In genomic region chr1:10880026-10880727, GRCm38 (mm10) we compare ENCODE assay signal across 11 mouse cellular contexts.
DNase-seq lines count a peak whose midpoint lies in the region; ATAC-seq and TF ChIP-seq lines count a peak whose summit lies in the region.
"Had no signal": no experiment of that assay in that cellular context is flagged by ENCODE, and none has a peak within 500 bp of the region (broad histone marks: within the 10 kb centered on the region; RNA-seq: fewer than 3 reads in every experiment).

No protein-coding gene starts in this region.

- no peak for TF ChIP-seq CTCF in lung, embryonic 14.5 days (IDR thresholded peaks at IDR 0.05; ENCODE audit: low read depth)

- H3K4me3 ChIP-seq in lung, embryonic 14.5 days (ENCODE audit: low read depth, low read length), result no peak overlapping the region
- no peak overlapping the region for H3K4me3 ChIP-seq in embryonic facial prominence, embryonic 11.5 days (ENCODE audit: low read depth, low read length)
- H3K4me3 ChIP-seq in midbrain, embryonic 16.5 days (ENCODE audit: low read depth, low read length), result no peak overlapping the region
- H3K4me3 ChIP-seq: midbrain, embryonic 10.5 days had no signal

- peak; percentile 21 for DNase-seq in lung, embryonic 14.5 days
- DNase-seq in lung, postnatal 10 days, result no peak
- peak; percentile 96 for DNase-seq in R1 (ENCODE audit: low read depth, low spot score)
- DNase-seq in embryonic facial prominence, embryonic 11.5 days (ENCODE audit: low spot score), result peak; percentile 7
- DNase-seq in testis, postnatal 14 days (ENCODE audit: low spot score), result no peak
- DNase-seq: cerebellum, postnatal 25 days; heart, postnatal 4 days had no signal

- 63% methylated on average over 12 of the region's 12 CpGs for WGBS in lung, embryonic 14.5 days
- 64% methylated on average over 12 of the region's 12 CpGs for WGBS in embryonic facial prominence, embryonic 11.5 days
- 83% methylated on average over 12 of the region's 12 CpGs for WGBS in midbrain, embryonic 16.5 days

- H3K27me3 ChIP-seq in lung, embryonic 14.5 days (ENCODE audit: insufficient read depth, low read length), result no peaks in the 10 kb centered on the region
- no peaks in the 10 kb centered on the region for H3K27me3 ChIP-seq in embryonic facial prominence, embryonic 11.5 days (ENCODE audit: control insufficient read depth, insufficient read depth, low read length)
- H3K27me3 ChIP-seq in midbrain, embryonic 16.5 days (ENCODE audit: control insufficient read depth, insufficient read depth, low read depth, low read length), result no peaks in the 10 kb centered on the region

- no peaks in the 10 kb centered on the region for H3K36me3 ChIP-seq in lung, embryonic 14.5 days (ENCODE audit: insufficient read depth)
- H3K36me3 ChIP-seq in embryonic facial prominence, embryonic 11.5 days (replicated peaks; ENCODE audit: control insufficient read depth, insufficient read depth, low read depth, low read length), result no peaks in the 10 kb centered on the region
- H3K36me3 ChIP-seq in midbrain, embryonic 16.5 days (ENCODE audit: control insufficient read depth, insufficient read depth, low read length), result no peaks in the 10 kb centered on the region
- H3K36me3 ChIP-seq: midbrain, embryonic 10.5 days had no signal

- no peaks in the 10 kb centered on the region for H3K4me1 ChIP-seq in lung, embryonic 14.5 days (ENCODE audit: insufficient read depth)
- H3K4me1 ChIP-seq in embryonic facial prominence, embryonic 11.5 days (ENCODE audit: control insufficient read depth, insufficient read depth, low read length), result no peaks in the 10 kb centered on the region
- H3K4me1 ChIP-seq in midbrain, embryonic 16.5 days (ENCODE audit: control insufficient read depth, insufficient read depth, low read length), result no peaks in the 10 kb centered on the region
- H3K4me1 ChIP-seq: midbrain, embryonic 10.5 days had no signal

- no peak overlapping the region for H3K27ac ChIP-seq in lung, embryonic 14.5 days (ENCODE audit: low read depth)
- H3K27ac ChIP-seq in embryonic facial prominence, embryonic 11.5 days (replicated peaks; ENCODE audit: low read depth, low read length), result no peak overlapping the region
- no peak overlapping the region for H3K27ac ChIP-seq in midbrain, embryonic 16.5 days (ENCODE audit: low read length)
- H3K27ac ChIP-seq: midbrain, embryonic 10.5 days had no signal

- no peak overlapping the region for H3K9ac ChIP-seq in lung, embryonic 14.5 days
- no peak overlapping the region for H3K9ac ChIP-seq in embryonic facial prominence, embryonic 11.5 days (replicated peaks; ENCODE audit: low read length)
- H3K9ac ChIP-seq in midbrain, embryonic 16.5 days (ENCODE audit: low read depth, low read length), result no peak overlapping the region

- H3K9me3 ChIP-seq in lung, embryonic 14.5 days (ENCODE audit: low read depth, low read length), result no peaks in the 10 kb centered on the region
- no peaks in the 10 kb centered on the region for H3K9me3 ChIP-seq in embryonic facial prominence, embryonic 11.5 days (replicated peaks; ENCODE audit: control insufficient read depth, low read length)
- no peaks in the 10 kb centered on the region for H3K9me3 ChIP-seq in midbrain, embryonic 16.5 days (replicated peaks; ENCODE audit: control insufficient read depth, low read length, poor library complexity, severe bottlenecking)
- H3K9me3 ChIP-seq: midbrain, embryonic 10.5 days had no signal

- ATAC-seq in lung, embryonic 14.5 days (ENCODE audit: insufficient read depth), result peak; percentile 44; the same call in 1 of the 2 replicates
- no peak for ATAC-seq in embryonic facial prominence, embryonic 11.5 days (replicated peaks; ENCODE audit: insufficient number of reproducible peaks, low FRiP score, low TSS enrichment, low read depth)
- ATAC-seq in megakaryocyte progenitor cell, adult 5-6 weeks (replicated peaks; ENCODE audit: poor library complexity), result peak; percentile 97
- ATAC-seq in midbrain, embryonic 16.5 days, result no peak
- ATAC-seq: forebrain, embryonic 16.5 days had no signal

- H3K4me2 ChIP-seq in lung, embryonic 14.5 days, result no peak overlapping the region
- no peak overlapping the region for H3K4me2 ChIP-seq in embryonic facial prominence, embryonic 11.5 days (ENCODE audit: low read depth, low read length)
- H3K4me2 ChIP-seq in midbrain, embryonic 16.5 days (ENCODE audit: low read length), result no peak overlapping the region

Comparison
In these comparisons a context has a peak if more than half of its experiments do, and no peak if none do; other contexts are left out.
1. DNase-seq: peak in lung, embryonic 14.5 days (single experiment), R1 (single experiment) and embryonic facial prominence, embryonic 11.5 days (single experiment); none in lung, postnatal 10 days (single experiment) and testis, postnatal 14 days (single experiment).
2. ATAC-seq: peak in lung, embryonic 14.5 days (single experiment) and megakaryocyte progenitor cell, adult 5-6 weeks (single experiment); none in embryonic facial prominence, embryonic 11.5 days (single experiment) and midbrain, embryonic 16.5 days (single experiment).